Mouse (Mus musculus) kidney, adult 9 months (tissue): ENCODE results near the gene Lamtor2.

Experiments used
- DNase-seq: peaks from one replicate; pipeline ENCODE4 v3.0.0; 2022

The Lamtor2 gene

GRCm38 (mm10) chr3:88523027-88523426 lies 29.8 kb downstream of the Lamtor2 start:
- no peak for DNase-seq

- peak; percentile 79 for DNase-seq
These were observed 31.0 kb downstream of the Lamtor2 start for GRCm38 (mm10) chr3:88521803-88522331.

GRCm38 (mm10) chr3:88521156-88521555 lies 31.7 kb downstream of the Lamtor2 start:
- DNase-seq: no peak

DNA sequence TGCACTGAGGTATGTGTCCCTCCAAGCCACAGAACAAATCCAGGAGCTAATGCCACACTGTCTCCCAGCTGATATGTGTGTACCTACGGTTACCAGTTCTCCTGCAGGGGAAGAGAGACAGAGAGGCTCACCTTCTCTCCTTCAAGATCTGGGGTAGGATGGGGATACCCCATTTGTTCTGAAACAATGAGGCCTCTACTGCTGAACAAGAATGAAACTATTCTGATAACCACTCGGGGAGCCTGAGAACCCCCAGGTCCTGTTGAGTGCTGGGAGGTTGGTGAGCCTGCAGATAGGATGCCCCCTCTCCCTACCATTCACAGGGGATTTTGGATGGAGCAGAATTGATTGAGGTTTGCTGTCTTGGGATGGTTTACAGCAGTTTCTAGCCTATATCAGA lies 32.8 kb downstream of the Lamtor2 start:
- DNase-seq: no peak

GRCm38 (mm10) chr3:88518411-88518810 lies 34.5 kb downstream of the Lamtor2 start:
- DNase-seq: peak; percentile 52

- no peak for DNase-seq
These were observed 36.5 kb downstream of the Lamtor2 start for GRCm38 (mm10) chr3:88516407-88516806.

DNA sequence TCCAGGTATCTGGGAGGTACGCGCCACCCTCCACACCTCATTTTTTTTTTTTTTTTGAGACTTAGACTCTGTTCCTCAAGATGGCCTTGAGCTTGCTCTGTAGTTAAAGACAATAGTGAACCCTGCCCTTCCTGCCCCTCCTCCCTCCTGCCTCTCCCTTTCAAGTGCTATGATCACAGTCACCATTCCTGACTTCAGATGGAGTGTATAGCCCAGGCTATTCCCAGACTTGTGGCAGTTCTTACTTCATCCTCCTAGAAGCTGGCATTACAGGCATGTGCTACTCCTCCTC lies 37.8 kb downstream of the Lamtor2 start:
- no peak for DNase-seq

DNA sequence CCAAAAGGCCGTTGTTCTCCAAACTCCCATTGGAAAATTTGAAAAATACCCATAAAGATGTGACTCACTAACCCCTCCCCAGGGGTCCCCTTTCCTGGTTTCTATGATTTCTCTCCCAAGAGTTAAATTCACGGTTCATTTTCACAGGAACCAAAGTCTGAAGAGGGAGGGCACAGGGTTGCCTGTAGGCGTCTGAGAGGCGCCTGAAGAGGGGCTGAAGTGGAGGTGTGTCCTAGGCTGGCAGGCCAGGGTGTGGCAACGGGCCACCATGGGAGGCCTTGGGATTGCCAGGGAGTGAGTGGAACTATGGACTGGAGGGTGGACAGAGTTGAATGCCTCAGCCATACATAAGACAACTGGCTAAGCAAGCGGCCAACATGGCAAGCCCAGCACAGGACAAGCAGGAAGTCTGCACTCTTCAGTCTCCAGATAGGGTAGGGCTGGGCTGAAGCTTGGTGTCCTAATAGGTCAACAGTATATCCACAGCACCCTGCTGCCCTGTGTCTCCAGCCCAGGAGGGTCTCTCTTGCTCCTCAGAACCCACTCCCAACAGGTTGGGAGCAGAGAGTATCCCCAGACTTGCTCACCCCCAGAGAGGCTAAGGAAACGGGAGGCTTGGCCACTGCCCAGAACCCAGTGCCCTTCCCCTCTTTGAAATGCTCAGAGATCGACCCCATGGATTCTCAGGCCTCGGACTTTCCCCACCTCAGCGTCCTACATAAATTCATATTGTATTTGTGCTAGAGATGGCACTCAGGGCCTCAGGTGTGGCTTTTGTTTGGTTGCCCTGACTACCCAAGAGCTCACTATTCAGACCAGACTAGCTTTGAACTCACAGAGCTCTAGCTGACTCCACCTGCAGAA lies 38.4 kb downstream of the Lamtor2 start:
- no peak for DNase-seq

- DNase-seq: no peak
These were observed 39.2 kb downstream of the Lamtor2 start for GRCm38 (mm10) chr3:88513546-88514115.

DNA sequence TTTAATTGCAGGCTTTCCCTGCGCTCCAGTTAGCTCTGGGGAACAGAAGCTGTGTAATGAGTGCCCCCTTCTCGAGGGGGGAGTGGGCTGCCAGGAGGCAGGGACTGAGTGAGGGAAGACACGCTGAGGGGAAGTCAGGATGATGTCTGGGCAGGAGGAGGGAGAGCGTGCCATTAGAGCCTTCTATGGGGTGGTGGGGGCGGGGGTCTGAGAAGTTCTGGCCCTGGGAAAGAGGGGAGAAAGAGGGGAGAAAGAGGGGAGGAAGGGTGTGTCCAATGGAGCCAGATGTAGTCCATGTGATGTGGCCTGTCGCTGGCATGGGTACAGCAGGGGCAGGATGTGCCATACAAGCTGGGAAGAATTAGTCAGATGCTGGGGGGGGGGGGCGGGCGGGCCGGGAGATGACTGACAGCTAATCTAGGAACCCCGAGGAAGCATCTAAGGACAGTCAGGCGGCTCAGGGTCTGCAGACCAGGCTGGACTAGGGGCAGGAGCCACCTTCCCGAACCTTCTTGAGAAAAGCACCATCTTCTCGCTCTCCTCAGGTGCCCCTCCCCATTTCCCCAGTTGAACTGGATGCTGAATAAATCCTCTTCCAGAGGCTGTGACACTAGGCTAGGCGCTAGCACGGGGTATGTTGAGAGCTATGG lies 39.9 kb downstream of the Lamtor2 start:
- DNase-seq: no peak

DNA sequence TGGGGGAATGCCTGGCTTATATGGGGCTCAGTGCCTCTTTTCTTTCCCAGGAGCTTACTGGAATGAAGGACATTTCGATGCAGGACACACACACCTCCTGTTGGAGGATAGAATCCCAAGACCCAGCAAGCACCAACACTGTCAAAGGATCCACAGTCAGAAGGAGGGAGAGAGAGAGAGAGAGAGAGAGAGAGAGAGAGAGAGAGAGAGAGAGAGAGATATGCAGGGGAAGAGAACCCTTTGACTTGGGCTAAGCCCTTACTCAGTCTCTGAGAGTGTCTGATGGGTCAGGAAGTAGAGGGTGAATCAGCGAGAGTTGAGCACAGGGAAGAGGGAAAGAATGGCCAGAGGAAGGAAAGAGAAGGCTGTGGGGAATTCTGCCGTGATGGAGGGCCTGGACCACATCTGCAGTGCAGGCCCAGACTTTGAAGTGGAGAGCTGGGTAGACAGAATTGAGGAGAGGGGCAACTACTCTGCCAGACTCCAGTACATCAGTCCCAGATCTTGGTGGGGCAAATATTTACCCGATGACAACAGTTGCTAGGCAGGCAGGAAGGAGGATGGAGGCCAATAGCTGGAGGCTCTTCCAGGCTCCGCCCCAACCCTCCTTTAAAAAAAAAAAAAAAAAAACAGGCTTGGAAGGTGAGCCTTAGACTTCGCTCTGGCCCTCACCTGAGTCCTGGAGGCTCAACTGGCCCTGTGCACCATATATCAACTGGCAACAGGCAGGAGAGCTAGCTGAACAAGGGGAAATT lies 40.6 kb downstream of the Lamtor2 start:
- DNase-seq: no peak

- DNase-seq: no peak
These were observed 41.3 kb downstream of the Lamtor2 start for GRCm38 (mm10) chr3:88511559-88511958.

- no peak for DNase-seq
These were observed 42.2 kb downstream of the Lamtor2 start for GRCm38 (mm10) chr3:88510421-88511289.

- DNase-seq: peak; percentile 95
These were observed 43.0 kb downstream of the Lamtor2 start, which contains the start of gene Lmna for GRCm38 (mm10) chr3:88509692-88510420. Lmna (minus strand) TSS chr3:88509956.

GRCm38 (mm10) chr3:88509250-88509649 lies 43.6 kb downstream of the Lamtor2 start:
- DNase-seq: no peak

- no peak for DNase-seq
These were observed 47.1 kb downstream of the Lamtor2 start for GRCm38 (mm10) chr3:88505765-88506164.

DNA sequence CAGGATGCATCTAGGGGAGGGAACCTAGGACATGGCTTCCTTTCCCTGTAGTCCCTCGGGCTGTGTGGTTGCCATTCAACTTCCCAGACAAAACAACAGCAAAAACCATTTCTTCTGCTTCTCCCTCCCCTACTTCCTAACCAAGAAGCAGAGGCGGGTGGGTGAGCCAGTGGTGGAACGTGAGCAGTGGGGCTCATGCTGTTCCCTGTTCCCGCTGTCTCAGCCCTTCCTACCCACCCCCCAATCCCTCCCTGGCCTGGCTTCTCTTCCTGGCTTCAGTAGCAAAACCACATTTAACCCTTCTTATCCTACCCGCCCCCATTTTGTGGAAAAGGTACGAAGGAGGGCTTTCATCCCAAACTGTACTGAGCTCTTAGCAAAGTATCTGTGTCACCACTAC lies 47.8 kb downstream of the Lamtor2 start:
- DNase-seq: no peak

DNA sequence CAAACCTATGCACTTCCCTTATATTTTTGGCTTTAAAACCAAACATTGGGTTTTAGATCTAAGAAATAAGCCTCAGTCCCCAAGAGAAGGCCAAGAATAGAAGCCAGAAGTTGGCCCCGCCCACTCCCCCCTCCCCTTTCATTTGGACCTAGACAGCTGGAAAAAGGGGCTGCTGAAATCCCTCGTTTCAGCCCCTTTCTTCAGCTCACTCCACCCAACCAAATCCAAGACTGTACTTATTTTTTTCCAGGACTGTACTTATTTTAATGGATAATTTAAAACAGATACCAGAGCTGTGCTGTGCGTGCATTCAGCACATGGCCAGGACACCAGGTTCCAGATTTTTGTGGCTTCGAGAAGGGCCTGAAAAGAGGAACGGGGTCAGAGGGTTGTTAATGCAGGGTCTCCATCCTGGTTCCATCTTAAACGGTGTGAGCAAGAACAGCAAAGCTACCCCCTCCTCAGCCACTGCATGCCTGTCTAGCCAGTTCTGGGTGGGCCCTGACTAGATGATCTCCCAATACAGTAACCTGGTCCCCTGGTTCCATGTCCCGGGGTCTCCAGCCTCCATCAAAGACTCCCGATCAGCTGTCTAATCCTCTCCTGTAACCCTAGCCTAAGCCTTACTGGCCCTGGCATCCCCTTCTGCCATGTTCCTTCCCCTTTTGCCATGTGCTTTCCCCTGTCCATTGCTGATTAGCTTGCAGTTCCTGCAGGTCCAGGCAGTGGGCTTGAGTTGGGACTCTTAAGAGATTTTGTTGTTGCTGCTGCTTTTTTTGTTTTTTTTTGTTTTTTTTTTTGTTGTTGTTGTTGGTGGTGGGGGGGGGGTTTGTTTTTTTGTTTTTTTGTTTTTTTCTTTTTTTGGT lies 48.8 kb downstream of the Lamtor2 start:
- DNase-seq: no peak

DNA sequence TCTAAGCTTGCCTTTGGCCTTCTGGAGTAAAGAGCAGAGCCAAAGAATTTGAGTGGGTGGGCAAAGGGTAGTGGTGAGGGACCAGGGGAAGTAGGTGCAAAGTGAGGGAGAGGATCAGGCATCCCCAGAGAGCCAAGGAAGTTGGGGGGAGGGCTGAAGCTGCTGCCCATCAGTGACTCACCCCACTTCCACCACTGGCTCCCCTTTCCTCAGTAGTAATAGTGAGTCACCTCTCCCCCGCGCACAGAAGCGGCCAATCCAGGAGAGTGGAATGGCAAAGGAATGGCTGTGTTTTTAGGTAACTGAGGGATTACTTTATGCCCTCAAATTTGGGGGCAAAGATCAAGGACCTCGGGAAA lies 49.4 kb downstream of the Lamtor2 start:
- DNase-seq: no peak
